Mouse (Mus musculus) forebrain, embryonic 16.5 days (tissue): ENCODE data around the gene Cytl1. TPM values are rescaled to one million over a fixed set of nuclear protein-coding genes. Genes with fewer than 3 reads are reported as not detected.

Experiments
- ATAC-seq: fragments of 200-750 bp; cut with Nextera tagmentation; 2 replicates; pipeline ENCODE4 v1.8.0; 2017; ENCODE audit warnings: mild to moderate bottlenecking, moderate library complexity
- H3K27ac ChIP-seq: fragments of 300-500 bp; sonication (generic); 2 replicates; pipeline ENCODE4 v1.5.1; 2014; ENCODE audit warnings: low read length, control low read depth
- H3K27me3 ChIP-seq: fragments of 300-500 bp; sonication (generic); replicated peaks from 2 replicates; pipeline ENCODE4 v1.6.1; 2014; ENCODE audit warnings: low read length; ENCODE audit not compliant: control insufficient read depth, insufficient read depth
- H3K36me3 ChIP-seq: fragments of 300-500 bp; sonication (generic); 2 replicates; pipeline ENCODE4 v1.6.1; 2014; ENCODE audit not compliant: control insufficient read depth, insufficient read depth
- H3K4me1 ChIP-seq: fragments of 300-500 bp; sonication (generic); replicated peaks from 2 replicates; pipeline ENCODE4 v1.6.1; 2014; ENCODE audit warnings: low read length; ENCODE audit not compliant: control insufficient read depth, insufficient read depth
- H3K4me2 ChIP-seq: fragments of 300-500 bp; sonication (generic); 2 replicates; pipeline ENCODE4 v1.6.1; 2014; ENCODE audit warnings: mild to moderate bottlenecking, low read length, control low read depth
- H3K4me3 ChIP-seq: fragments of 300-500 bp; sonication (generic); replicated peaks from 2 replicates; pipeline ENCODE4 v1.5.1; 2014; ENCODE audit warnings: mild to moderate bottlenecking, low read length, control low read depth
- H3K9ac ChIP-seq: fragments of 300-500 bp; sonication (generic); replicated peaks from 2 replicates; pipeline ENCODE4 v1.6.1; 2014; ENCODE audit warnings: low read depth, low read length, control low read depth
- H3K9me3 ChIP-seq: fragments of 300-500 bp; sonication (generic); 2 replicates; pipeline ENCODE4 v1.6.1; 2016; ENCODE audit warnings: low read length; ENCODE audit not compliant: control insufficient read depth
- WGBS: fragments of 180-500 bp; shearing (Covaris S2); extraction: QIAGEN DNeasy Blood & Tissue Kit; methylation state at CpG from one replicate; pipeline ENCODE4 v1.1.7; 2014; 5-methylcytosine and 5-hydroxymethylcytosine counted together
- polyA plus RNA-seq: library from polyadenylated mRNA; unstranded; fragments of >200 nt; fragmentation: Nextera tagmentation; extraction: Ambion mirVana; gene quantifications from 2 replicates; pipeline ENCODE4 v1.2.1, GENCODE M21; 2015

Cytl1 gene
- polyA plus RNA-seq, 1 experiment from 2014 or later = not detected

- Histone ChIP-seq H3K27me3 (peaks cover 7% of the 10 kb centered on the region), H3K4me1 (peaks cover 16% of the 10 kb centered on the region), H3K36me3 (no peaks in the 10 kb centered on the region), H3K27ac (peak overlapping the region; percentile 88), H3K4me3 (peak overlapping the region; percentile 68), H3K9me3 (no peaks in the 10 kb centered on the region), H3K4me2 (peak overlapping the region; percentile 75), H3K9ac (peak overlapping the region; percentile 80)
- ATAC-seq = peak; percentile 49
- under 1% methylated on average over 14 of the region's 14 CpGs for WGBS
Measured at GRCm38 (mm10) chr5:37717384-37717963, 17.8 kb upstream of the Cytl1 start.

DNA sequence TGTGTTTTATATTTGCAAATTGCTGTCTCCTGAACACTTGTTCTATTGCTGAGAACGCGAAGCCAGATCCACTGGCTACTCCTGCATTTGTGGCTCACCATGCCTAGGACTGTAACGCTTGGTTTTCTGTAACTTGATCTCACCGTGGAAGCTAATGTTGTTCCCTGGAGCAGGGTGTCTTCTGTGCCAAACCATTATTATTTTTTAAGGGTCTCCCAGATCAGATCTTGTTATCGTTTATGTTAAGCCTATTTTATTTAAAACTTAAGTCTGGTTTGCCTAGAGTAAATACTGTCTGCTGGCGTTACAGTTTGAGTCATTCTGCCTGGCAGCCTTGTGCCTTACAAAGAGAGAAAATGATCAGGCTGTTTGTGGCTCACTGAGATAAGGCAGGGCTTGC lies 14.6 kb upstream of the Cytl1 start:
- H3K27me3 ChIP-seq = peaks cover 7% of the 10 kb centered on the region
- peaks cover 3% of the 10 kb centered on the region; the same call in 1 of the 2 replicates for H3K4me1 ChIP-seq
- no peaks in the 10 kb centered on the region for H3K36me3 ChIP-seq
- H3K4me2 ChIP-seq = no peak overlapping the region
- no peak for ATAC-seq
- H3K9ac ChIP-seq = no peak overlapping the region
- no peaks in the 10 kb centered on the region for H3K9me3 ChIP-seq
- 35% methylated on average over 6 of the region's 6 CpGs for WGBS
- H3K27ac ChIP-seq = no peak overlapping the region
- no peak overlapping the region for H3K4me3 ChIP-seq

- H3K9me3 ChIP-seq = no peaks in the 10 kb centered on the region
- no peak overlapping the region for H3K4me2 ChIP-seq
- H3K27me3 ChIP-seq = no peaks in the 10 kb centered on the region
- H3K9ac ChIP-seq = no peak overlapping the region
- no peak overlapping the region for H3K27ac ChIP-seq
- no peak overlapping the region for H3K4me3 ChIP-seq
- ATAC-seq = no peak
- no peaks in the 10 kb centered on the region for H3K4me1 ChIP-seq
- WGBS = 76% methylated on average over 4 of the region's 4 CpGs
- H3K36me3 ChIP-seq = no peaks in the 10 kb centered on the region
Measured at GRCm38 (mm10) chr5:37725220-37725886, 10.0 kb upstream of the Cytl1 start.

DNA sequence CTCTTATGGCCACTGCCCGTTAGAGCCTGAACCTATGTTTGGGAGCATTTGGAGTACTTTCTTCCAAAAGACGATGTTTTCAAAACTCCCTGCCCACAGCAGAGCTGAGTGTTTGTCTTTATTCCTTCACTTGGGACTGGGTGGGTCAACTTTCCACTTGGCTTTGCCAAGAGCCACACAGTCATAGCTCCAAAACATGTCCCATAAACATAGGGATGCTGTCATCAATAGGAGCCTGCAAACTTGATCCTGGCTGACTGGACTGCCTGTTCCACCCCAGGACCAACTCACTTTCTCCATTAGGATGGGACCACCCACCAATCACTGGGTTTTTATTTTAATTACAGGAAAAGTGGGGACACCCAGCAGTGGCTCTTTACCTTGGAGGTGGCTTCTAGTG lies 4.5 kb upstream of the Cytl1 start:
- no peak overlapping the region for H3K9ac ChIP-seq
- ATAC-seq = no peak
- no peak overlapping the region for H3K27ac ChIP-seq
- H3K9me3 ChIP-seq = no peaks in the 10 kb centered on the region
- no peak overlapping the region for H3K4me3 ChIP-seq
- no peaks in the 10 kb centered on the region for H3K4me1 ChIP-seq
- no peak overlapping the region for H3K4me2 ChIP-seq
- H3K36me3 ChIP-seq = no peaks in the 10 kb centered on the region
- 89% methylated on average over 2 of the region's 2 CpGs for WGBS
- no peaks in the 10 kb centered on the region for H3K27me3 ChIP-seq

DNA sequence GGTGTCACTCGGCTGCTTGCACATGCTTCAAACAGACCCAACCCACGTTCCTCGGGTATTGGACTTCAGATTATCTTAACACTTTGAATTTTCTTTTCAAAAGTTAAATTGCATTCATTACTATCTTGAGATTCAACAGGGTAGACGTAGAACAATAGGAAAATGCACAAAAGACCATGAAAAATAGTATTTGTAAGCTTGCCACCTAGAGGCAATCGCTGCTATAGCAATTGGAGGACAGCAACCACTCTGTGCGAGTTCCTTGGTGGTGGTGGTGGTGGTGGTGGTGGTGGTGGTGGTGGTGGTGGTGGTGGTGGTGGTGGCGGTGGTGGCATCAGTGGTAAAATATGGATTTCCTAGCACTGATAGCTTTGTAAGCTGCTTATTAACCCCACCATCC lies 894 bp downstream of the Cytl1 start:
- ATAC-seq = no peak
- H3K9me3 ChIP-seq = no peaks in the 10 kb centered on the region
- no peaks in the 10 kb centered on the region for H3K27me3 ChIP-seq
- WGBS = 48% methylated on average over 6 of the region's 7 CpGs
- no peak overlapping the region for H3K4me3 ChIP-seq
- H3K27ac ChIP-seq = no peak overlapping the region
- H3K4me2 ChIP-seq = no peak overlapping the region
- H3K9ac ChIP-seq = no peak overlapping the region
- no peaks in the 10 kb centered on the region for H3K4me1 ChIP-seq
- no peaks in the 10 kb centered on the region for H3K36me3 ChIP-seq

GRCm38 (mm10) chr5:37743889-37744707 lies 8.8 kb downstream of the Cytl1 start:
- Histone ChIP-seq H3K4me2 (no peak overlapping the region), H3K36me3 (no peaks in the 10 kb centered on the region)
- no peak for ATAC-seq

DNA sequence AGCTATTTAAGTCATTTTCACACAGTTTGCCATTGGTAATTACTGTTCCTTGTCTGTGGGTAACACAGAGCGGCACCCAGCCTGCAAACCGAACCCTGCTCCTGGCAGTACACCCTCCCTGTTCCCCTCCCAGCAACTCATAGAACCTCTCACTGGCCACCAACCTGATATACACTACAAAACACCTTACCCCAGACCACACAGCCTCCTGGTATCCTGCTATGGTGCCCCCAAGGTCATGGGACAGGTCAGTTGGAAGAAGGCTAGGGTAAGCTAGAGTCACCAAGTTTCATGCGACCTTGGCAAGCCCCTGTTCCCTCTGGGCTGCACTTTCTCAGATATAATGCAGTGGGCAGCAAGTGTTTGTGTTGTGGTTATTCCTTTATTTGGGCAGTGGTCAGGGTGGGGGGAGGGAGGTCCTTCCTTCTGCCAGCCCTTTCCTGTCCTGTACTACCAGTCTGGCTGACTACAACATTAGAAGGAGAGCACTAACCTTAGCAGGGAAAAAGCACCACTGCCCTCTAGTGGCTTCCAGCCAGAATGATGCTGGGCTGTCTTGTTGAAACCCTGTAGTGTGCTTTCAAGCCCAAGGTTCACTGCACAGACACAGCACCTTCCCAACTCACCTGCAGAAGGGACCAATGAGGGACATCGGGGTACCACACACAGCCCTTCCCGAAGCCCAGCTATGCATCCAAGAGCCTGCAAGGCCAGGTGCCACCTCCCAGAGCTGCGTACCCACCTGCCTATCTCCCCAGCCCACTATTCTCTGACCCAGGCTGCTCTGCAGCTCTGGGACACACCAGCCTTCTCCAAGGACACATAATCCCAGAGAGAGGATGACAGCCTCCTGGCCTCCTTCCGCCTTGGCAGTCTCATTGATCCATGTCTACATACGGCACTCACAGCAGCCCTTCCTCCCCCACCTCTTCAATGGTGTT lies 17.0 kb downstream of the Cytl1 start:
- H3K4me3 ChIP-seq = no peak overlapping the region
- peak; percentile 93 for ATAC-seq
- H3K9me3 ChIP-seq = no peaks in the 10 kb centered on the region
- H3K9ac ChIP-seq = no peak overlapping the region
- H3K27me3 ChIP-seq = no peaks in the 10 kb centered on the region; the same call in none of the 2 replicates
- H3K36me3 ChIP-seq = no peaks in the 10 kb centered on the region
- WGBS = 70% methylated on average over 8 of the region's 8 CpGs
- H3K4me2 ChIP-seq = no peak overlapping the region
- H3K27ac ChIP-seq = no peak overlapping the region
- no peaks in the 10 kb centered on the region for H3K4me1 ChIP-seq

More at GRCm38 (mm10) chr5:37743889-37744707, 8.8 kb downstream of the Cytl1 start:
- H3K9ac ChIP-seq = no peak overlapping the region
- H3K27me3 ChIP-seq = no peaks in the 10 kb centered on the region
- H3K4me3 ChIP-seq = no peak overlapping the region
- peaks cover 7% of the 10 kb centered on the region for H3K9me3 ChIP-seq
- WGBS = 75% methylated on average over 13 of the region's 13 CpGs
- no peak overlapping the region for H3K27ac ChIP-seq
- no peaks in the 10 kb centered on the region for H3K4me1 ChIP-seq

DNA sequence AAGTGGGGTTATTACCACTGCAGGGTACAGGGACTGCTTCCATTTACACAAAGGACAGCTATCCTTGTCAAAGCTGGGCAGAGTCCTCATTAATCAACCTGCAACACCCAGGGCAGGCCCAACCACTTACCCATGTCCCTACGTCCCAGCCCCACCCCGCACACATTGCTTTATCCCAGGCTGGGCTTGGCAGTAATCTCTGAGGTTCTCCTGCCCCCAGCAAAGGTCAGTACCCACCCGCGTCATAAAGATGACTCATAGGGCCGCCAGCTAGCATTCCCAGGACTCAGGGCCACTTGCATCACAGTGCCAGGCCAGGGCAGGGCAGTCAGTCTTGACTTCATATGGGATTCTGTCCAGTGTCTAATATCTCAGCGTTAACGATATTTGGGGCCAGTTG lies 18.0 kb downstream of the Cytl1 start:
- ATAC-seq = no peak
- 81% methylated on average over 7 of the region's 7 CpGs for whole genome bisulfite sequencing
- Histone ChIP-seq H3K4me2 (no peak overlapping the region), H3K9ac (no peak overlapping the region), H3K4me3 (no peak overlapping the region), H3K9me3 (no peaks in the 10 kb centered on the region), H3K4me1 (no peaks in the 10 kb centered on the region), H3K27ac (no peak overlapping the region), H3K36me3 (no peaks in the 10 kb centered on the region), H3K27me3 (no peaks in the 10 kb centered on the region; the same call in none of the 2 replicates)
